Mouse (Mus musculus): ENCODE measurements around the gene Slc25a33. TPM values are rescaled to one million over a fixed set of nuclear protein-coding genes. Genes with fewer than 3 reads are reported as not detected.

The Slc25a33 gene
- total and polyA plus RNA-seq, 2 experiments from 2014 or later = 12.5 to 29.7 TPM

GRCm38 (mm10) chr4:149728810-149729209 lies 45.3 kb downstream of the Slc25a33 start:
- Histone ChIP-seq H3K36me3 (ENCODE audit: insufficient read depth) (peaks cover 57% of the 10 kb centered on the region), H3K4me3 (ENCODE audit: low read depth, low read length) (no peak overlapping the region), H3K27me3 (ENCODE audit: insufficient read depth, low read length) (no peaks in the 10 kb centered on the region), H3K4me2 (ENCODE audit: low read depth) (no peak overlapping the region), H3K9ac (no peak overlapping the region), H3K27ac (ENCODE audit: low read depth, low read length) (no peak overlapping the region), H3K9me3 (ENCODE audit: low read length) (no peaks in the 10 kb centered on the region), H3K4me1 (ENCODE audit: insufficient read depth) (peaks cover 8% of the 10 kb centered on the region)
- no peak for TF ChIP-seq CTCF (IDR thresholded peaks at IDR 0.05; ENCODE audit: low read depth)
- DNase-seq = no peak
- ATAC-seq = no peak
- WGBS = 81% methylated on average over 8 of the region's 8 CpGs

GRCm38 (mm10) chr4:149727636-149728035 lies 46.4 kb downstream of the Slc25a33 start:
- TF ChIP-seq CTCF (IDR thresholded peaks at IDR 0.05; ENCODE audit: low read depth) = no peak
- H3K9me3 ChIP-seq (ENCODE audit: low read length) = no peaks in the 10 kb centered on the region
- H3K4me2 ChIP-seq (ENCODE audit: low read depth) = no peak overlapping the region
- 98% methylated on average over 5 of the region's 5 CpGs for WGBS
- no peak overlapping the region for H3K9ac ChIP-seq
- DNase-seq = no peak
- H3K27ac ChIP-seq (ENCODE audit: low read depth, low read length) = no peak overlapping the region
- H3K4me1 ChIP-seq (ENCODE audit: insufficient read depth) = 0 out of 2 replicates have a peak, but pooled peaks cover 2% of the 10 kb centered on the region
- peaks cover 62% of the 10 kb centered on the region for H3K36me3 ChIP-seq (ENCODE audit: insufficient read depth)
- ATAC-seq = no peak
- no peak overlapping the region for H3K4me3 ChIP-seq (ENCODE audit: low read depth, low read length)
- no peaks in the 10 kb centered on the region for H3K27me3 ChIP-seq (ENCODE audit: insufficient read depth, low read length)

DNA sequence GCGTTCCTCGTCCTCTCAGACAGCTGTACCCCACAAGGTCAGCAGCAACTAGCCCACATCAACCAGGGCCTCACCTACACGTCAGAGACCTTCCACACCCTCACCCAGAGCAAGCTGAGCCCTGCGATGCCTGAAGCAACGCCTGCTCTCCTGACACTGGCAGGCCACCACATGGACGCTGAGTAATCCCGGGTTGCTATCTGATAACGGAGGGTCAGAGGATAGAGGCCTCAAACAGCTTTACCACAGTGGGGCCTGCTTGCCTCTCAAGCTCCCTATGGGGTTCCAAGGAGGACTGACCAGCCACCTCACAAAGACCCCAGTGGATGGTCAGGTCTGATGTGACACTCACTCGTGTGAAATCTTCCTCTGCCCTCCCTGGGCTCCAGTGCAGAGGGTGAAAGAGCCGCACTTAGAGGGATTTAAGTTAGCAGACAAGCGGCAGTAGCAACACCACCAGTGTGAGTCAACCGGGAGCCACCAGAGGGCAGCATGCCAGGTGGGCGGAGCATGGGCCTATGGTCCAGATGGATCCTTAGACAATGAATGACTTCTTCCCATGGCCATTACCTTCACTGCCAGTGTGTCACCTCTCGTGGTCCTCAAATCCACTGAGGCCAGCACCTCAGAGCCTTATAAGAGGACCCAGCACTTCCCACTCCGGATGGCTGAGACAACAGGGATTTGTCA lies 48.3 kb downstream of the Slc25a33 start:
- DNase-seq = peak; percentile 73
- 0 out of 2 replicates have a peak, but pooled peaks cover 2% of the 10 kb centered on the region for H3K4me1 ChIP-seq (ENCODE audit: insufficient read depth)
- peaks cover 62% of the 10 kb centered on the region for H3K36me3 ChIP-seq (ENCODE audit: insufficient read depth)
- TF ChIP-seq CTCF (IDR thresholded peaks at IDR 0.05; ENCODE audit: low read depth) = peak; percentile 69
- H3K27me3 ChIP-seq (ENCODE audit: insufficient read depth, low read length) = no peaks in the 10 kb centered on the region
- WGBS = 69% methylated on average over 15 of the region's 15 CpGs
- peak; percentile 50 for ATAC-seq
- no peak overlapping the region for H3K4me3 ChIP-seq (ENCODE audit: low read depth, low read length)
- H3K4me2 ChIP-seq (ENCODE audit: low read depth) = no peak overlapping the region
- no peaks in the 10 kb centered on the region for H3K9me3 ChIP-seq (ENCODE audit: low read length)
- no peak overlapping the region for H3K27ac ChIP-seq (ENCODE audit: low read depth, low read length)
- H3K9ac ChIP-seq = no peak overlapping the region

GRCm38 (mm10) chr4:149724916-149725470 lies 49.1 kb downstream of the Slc25a33 start:
- Histone ChIP-seq H3K4me1 (ENCODE audit: insufficient read depth) (0 out of 2 replicates have a peak, but pooled peaks cover 2% of the 10 kb centered on the region), H3K27me3 (ENCODE audit: insufficient read depth, low read length) (no peaks in the 10 kb centered on the region), H3K9me3 (ENCODE audit: low read length) (no peaks in the 10 kb centered on the region), H3K4me3 (ENCODE audit: low read depth, low read length) (no peak overlapping the region), H3K36me3 (ENCODE audit: insufficient read depth) (peaks cover 64% of the 10 kb centered on the region), H3K27ac (ENCODE audit: low read depth, low read length) (no peak overlapping the region), H3K4me2 (ENCODE audit: low read depth) (no peak overlapping the region), H3K9ac (no peak overlapping the region)
- DNase-seq = no peak
- no peak for ATAC-seq
- TF ChIP-seq CTCF (IDR thresholded peaks at IDR 0.05; ENCODE audit: low read depth) = no peak
- 87% methylated on average over 17 of the region's 17 CpGs for WGBS

DNA sequence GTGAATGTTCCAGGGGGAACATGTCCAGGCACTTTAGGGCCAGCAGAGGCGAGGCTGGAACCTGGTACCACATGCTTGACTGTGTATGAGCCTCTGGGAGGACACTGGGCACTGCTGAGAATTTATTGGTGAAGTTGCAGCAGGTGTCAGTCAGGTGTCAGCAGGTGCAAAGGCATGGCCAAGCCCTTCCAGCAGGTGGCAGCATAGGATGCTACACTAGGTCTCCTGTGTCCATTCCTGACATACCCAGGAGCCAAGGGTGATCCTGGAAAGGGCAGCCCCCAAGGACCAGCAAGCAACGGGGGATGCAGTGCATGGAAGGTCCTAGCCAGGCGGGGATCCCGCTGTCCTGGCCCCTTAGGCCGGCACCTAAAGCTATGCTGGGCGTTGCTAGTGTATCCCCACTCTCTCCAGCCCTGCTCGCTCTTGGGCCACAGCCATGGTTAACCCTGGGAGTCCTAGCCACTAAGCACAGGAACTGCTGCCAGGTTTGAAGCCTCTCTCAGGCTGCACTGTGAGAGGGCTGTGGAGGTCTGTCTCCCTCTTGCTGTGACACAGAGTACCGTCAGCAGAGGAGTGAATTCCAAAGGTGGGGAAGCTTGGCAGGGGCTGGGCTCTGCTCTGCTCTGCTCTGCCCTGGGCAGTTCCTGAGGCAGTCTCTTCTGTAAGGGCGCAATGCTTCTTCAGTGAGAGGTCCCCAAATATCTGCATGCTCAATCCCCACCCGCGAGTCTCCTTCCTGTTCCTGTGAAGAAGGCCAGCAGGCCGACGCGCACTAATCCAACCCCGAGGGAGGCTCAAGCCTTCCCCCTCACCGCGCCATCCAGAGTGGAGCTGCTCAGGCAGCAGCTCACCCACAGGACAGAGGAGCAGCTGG lies 50.0 kb downstream of the Slc25a33 start:
- Histone ChIP-seq H3K4me3 (ENCODE audit: low read depth, low read length) (no peak overlapping the region), H3K27ac (ENCODE audit: low read depth, low read length) (no peak overlapping the region; the same call in 1 of the 2 replicates), H3K9me3 (ENCODE audit: low read length) (no peaks in the 10 kb centered on the region), H3K4me1 (ENCODE audit: insufficient read depth) (0 out of 2 replicates have a peak, but pooled peaks cover 2% of the 10 kb centered on the region), H3K4me2 (ENCODE audit: low read depth) (no peak overlapping the region), H3K36me3 (ENCODE audit: insufficient read depth) (peaks cover 60% of the 10 kb centered on the region), H3K27me3 (ENCODE audit: insufficient read depth, low read length) (no peaks in the 10 kb centered on the region), H3K9ac (no peak overlapping the region)
- ATAC-seq = peak; percentile 73
- peak; percentile 26 for DNase-seq
- 76% methylated on average over 17 of the region's 17 CpGs for WGBS
- peak; percentile 56 for TF ChIP-seq CTCF (IDR thresholded peaks at IDR 0.05; ENCODE audit: low read depth)

- no peaks in the 10 kb centered on the region for H3K9me3 ChIP-seq (ENCODE audit: low read length)
- TF ChIP-seq CTCF (IDR thresholded peaks at IDR 0.05; ENCODE audit: low read depth) = no peak
- 0 out of 2 replicates have a peak, but pooled peaks cover 2% of the 10 kb centered on the region for H3K4me1 ChIP-seq (ENCODE audit: insufficient read depth)
- DNase-seq (no peak), ATAC-seq (no peak)
- H3K9ac ChIP-seq = no peak overlapping the region
- 63% methylated on average over 12 of the region's 12 CpGs for WGBS
- no peak overlapping the region for H3K4me2 ChIP-seq (ENCODE audit: low read depth)
- no peaks in the 10 kb centered on the region for H3K27me3 ChIP-seq (ENCODE audit: insufficient read depth, low read length)
- peaks cover 62% of the 10 kb centered on the region for H3K36me3 ChIP-seq (ENCODE audit: insufficient read depth)
- H3K27ac ChIP-seq (ENCODE audit: low read depth, low read length) = no peak overlapping the region
- no peak overlapping the region for H3K4me3 ChIP-seq (ENCODE audit: low read depth, low read length)
Observed at GRCm38 (mm10) chr4:149723021-149723390, 51.1 kb downstream of the Slc25a33 start.
